Mouse (Mus musculus): ENCODE data around the gene Ccdc141.

The Ccdc141 gene

DNA sequence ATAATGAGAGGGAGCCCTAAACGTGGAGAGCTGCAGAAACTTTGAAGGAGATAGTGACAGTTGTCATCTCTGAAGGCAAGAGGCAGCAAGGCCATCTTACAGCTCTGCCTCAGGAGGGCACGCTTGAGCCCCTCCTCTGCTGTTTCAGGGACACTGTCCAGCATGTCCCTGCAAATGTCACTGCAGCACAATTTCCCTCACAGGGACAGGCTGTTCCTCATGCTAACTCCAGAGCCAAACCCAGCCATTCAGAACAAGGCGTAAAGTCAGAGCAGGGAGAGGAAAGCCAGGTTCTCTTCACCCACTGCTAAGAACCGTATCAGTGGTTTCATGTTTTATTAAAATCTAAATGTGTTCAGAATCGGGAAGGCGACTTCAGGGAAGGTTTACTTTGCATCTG is 192.8 kb downstream of the Ccdc141 start:
- CTCF ChIA-PET, result interaction anchor here in 1 of 4 experiments (0.5 kb wide), 1 partner anchor 360 kb away, joined by 3 read pairs; no protein-coding TSS in a partner anchor
- POLR2A ChIA-PET, result no interaction called here

DNA sequence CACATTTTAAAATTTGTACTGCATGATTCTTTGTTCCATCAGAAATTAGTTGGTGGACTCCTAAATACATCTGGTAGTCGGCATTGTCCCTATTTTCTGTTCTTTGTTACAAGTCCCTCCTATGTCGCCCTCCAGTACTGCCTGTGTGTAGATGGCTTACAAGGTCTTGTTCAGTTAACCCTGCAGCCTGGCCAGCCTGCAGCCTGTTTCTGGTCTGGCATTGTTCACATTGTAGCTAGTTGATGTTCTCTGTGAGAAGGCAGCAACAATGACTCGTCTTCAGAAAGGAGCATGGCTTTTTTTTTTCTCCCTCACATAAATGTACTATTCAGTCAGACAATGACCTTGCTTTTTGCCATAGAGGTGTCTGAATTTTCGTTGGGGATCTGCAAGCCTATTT is 198.4 kb downstream of the Ccdc141 start:
- POLR2A ChIA-PET, result interaction anchor here in 1 of 4 experiments (0.6 to 1.4 kb wide), 3 partner anchors 8 to 1905 kb away, joined by 3 to 5 read pairs (median 5); no protein-coding TSS in a partner anchor
- CTCF ChIA-PET, result interaction anchor here (0.6 to 6.5 kb wide), 8 partner anchors 8 to 856 kb away, joined by 3 to 35 read pairs (median 8); no protein-coding TSS in a partner anchor

DNA sequence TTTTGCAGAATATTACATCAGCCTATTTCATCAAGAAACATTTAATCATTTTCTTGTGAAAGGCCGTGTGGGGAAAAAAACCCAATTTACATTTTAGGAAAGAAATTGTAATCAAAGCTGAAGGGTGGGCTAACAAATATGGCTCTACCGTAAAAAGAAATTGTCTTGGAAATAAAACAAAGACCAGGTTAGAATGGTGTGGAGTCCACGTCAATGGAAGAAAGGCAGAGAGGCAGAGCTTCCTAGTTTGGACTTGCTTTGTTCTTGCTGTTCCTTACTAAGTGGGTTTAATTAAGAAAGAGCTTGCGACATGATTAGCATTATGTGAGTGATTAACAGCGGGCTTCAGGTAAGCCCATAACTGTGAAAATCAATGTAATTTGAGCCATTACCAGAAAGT is 199.4 kb downstream of the Ccdc141 start:
- POLR2A ChIA-PET, result interaction anchor here in 2 of 4 experiments (0.5 to 1.6 kb wide), 7 partner anchors 9 to 374 kb away, joined by 3 to 5 read pairs (median 3); no protein-coding TSS in a partner anchor
- CTCF ChIA-PET, result interaction anchor here (0.6 to 6.5 kb wide), 18 partner anchors 9 to 476 kb away, joined by 3 to 35 read pairs (median 4); partner anchors contain the start of genes Ccdc141 (in 1 of the 4) and Ttn (in 1 of the 4)

- CTCF ChIA-PET, result interaction anchor here (0.6 to 6.5 kb wide), 21 partner anchors 10 to 398 kb away, joined by 3 to 35 read pairs (median 4); partner anchors contain the start of genes Ttn (in 2 of the 4) and Sestd1 (in 1 of the 4)
- POLR2A ChIA-PET, result interaction anchor here in 3 of 4 experiments (0.5 to 1.6 kb wide), 8 partner anchors 33 to 589 kb away, joined by 3 to 5 read pairs (median 4); no protein-coding TSS in a partner anchor
These were observed 199.8 kb downstream of the Ccdc141 start for GRCm38 (mm10) chr2:76970669-76971068.

- POLR2A ChIA-PET, result interaction anchor here in 3 of 4 experiments (0.6 to 1.6 kb wide), 7 partner anchors 33 to 588 kb away, joined by 3 to 5 read pairs (median 3); no protein-coding TSS in a partner anchor
- CTCF ChIA-PET, result interaction anchor here (0.6 to 6.5 kb wide), 19 partner anchors 10 to 720 kb away, joined by 3 to 35 read pairs (median 6); partner anchors contain the start of genes Ttn (in 2 of the 4) and Sestd1 (in 1 of the 4)
These were observed 200.2 kb downstream of the Ccdc141 start for GRCm38 (mm10) chr2:76970204-76970603.

GRCm38 (mm10) chr2:76969637-76970036 is 200.8 kb downstream of the Ccdc141 start:
- CTCF ChIA-PET, result interaction anchor here in 3 of 4 experiments (0.6 to 6.5 kb wide), 12 partner anchors 11 to 720 kb away, joined by 3 to 35 read pairs (median 8); partner anchors contain the start of gene Ttn (in 1 of the 3)
- POLR2A ChIA-PET, result interaction anchor here in 2 of 4 experiments (0.9 to 1.6 kb wide), 2 partner anchors 372 to 373 kb away, joined by 4 to 5 read pairs; no protein-coding TSS in a partner anchor

DNA sequence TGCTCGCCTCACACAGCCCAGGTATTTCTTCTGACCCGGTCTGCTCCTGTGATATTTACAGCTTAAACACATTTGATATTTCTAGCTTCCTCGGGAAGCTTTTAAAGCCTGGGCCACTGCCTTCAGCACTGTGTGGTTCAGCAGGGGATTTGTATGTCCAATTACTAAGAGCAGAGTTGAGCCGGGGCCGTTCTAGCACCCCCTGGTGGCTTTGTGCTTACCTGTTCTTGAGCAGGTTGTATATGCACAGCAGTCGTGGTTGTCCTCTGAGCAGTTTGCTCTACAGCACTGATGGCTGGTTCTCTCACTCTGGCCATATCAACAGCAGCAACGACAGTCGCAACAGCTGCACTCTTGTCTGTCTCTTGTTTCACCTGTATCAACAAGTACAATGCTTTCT is 201.5 kb downstream of the Ccdc141 start:
- ChIA-PET CTCF (interaction anchor here (0.6 to 6.5 kb wide), 15 partner anchors 11 to 373 kb away, joined by 3 to 35 read pairs (median 4); partner anchors contain the start of gene Ttn (in 1 of the 4)), POLR2A (interaction anchor here in 1 of 4 experiments (0.8 kb wide), 1 partner anchor 50 kb away, joined by 3 read pairs; no protein-coding TSS in a partner anchor)

GRCm38 (mm10) chr2:76966582-76966981 is 203.9 kb downstream of the Ccdc141 start:
- CTCF ChIA-PET, result interaction anchor here in 1 of 4 experiments (0.6 kb wide), 1 partner anchor 748 kb away, joined by 14 read pairs; no protein-coding TSS in a partner anchor

GRCm38 (mm10) chr2:76966013-76966412 is 204.4 kb downstream of the Ccdc141 start:
- ChIA-PET CTCF (interaction anchor here in 1 of 4 experiments (0.6 kb wide), 1 partner anchor 748 kb away, joined by 14 read pairs; no protein-coding TSS in a partner anchor), POLR2A (interaction anchor here in 1 of 4 experiments (0.6 kb wide), 1 partner anchor 20 kb away, joined by 3 read pairs; no protein-coding TSS in a partner anchor)

More at GRCm38 (mm10) chr2:76966582-76966981, 203.9 kb downstream of the Ccdc141 start:
- POLR2A ChIA-PET, result interaction anchor here in 1 of 4 experiments (0.6 kb wide), 1 partner anchor 21 kb away, joined by 3 read pairs; no protein-coding TSS in a partner anchor

- ChIA-PET POLR2A (no interaction called here), CTCF (no interaction called here)
These were observed 204.9 kb downstream of the Ccdc141 start for GRCm38 (mm10) chr2:76965542-76965941.

GRCm38 (mm10) chr2:76962045-76962432 is 208.4 kb downstream of the Ccdc141 start:
- POLR2A ChIA-PET, result no interaction called here

DNA sequence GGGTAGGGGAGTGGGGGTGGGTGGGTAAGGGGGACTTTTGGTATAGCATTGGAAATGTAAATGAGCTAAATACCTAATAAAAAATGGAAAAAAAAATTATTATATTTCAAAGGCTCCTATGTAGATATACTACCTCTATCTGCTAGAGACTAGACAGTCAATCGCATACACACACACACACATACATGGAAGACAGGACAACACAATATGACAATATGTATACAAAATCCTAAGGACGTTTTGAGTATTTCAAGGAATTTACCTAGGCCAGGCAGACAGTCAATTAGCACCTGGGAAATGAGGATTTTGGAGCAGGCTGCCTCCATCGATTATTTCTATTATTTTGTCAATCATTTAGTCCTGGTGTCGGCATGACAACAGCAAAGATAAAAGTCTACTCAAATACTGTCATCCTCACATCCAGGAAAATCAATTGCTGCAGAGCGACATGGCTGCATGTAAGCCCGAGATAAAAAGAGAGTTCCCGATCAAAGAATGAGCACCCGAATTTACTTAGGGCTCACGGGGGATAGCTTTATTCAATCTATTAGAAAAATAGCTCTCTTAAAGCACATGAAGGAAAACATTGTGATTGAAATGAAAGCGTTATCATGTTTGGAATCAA is 208.9 kb downstream of the Ccdc141 start:
- ChIA-PET POLR2A (no interaction called here), CTCF (no interaction called here)

More at GRCm38 (mm10) chr2:76962045-76962432, 208.4 kb downstream of the Ccdc141 start:
- CTCF ChIA-PET, result interaction anchor here in 1 of 4 experiments (1.0 kb wide), 1 partner anchor 18 kb away, joined by 3 read pairs; no protein-coding TSS in a partner anchor

Data from embryonic stem cell, embryonic (primary cell).